Mouse (Mus musculus) spleen, adult 2 months (tissue): ENCODE results near the gene Arhgap45.

Experiments
- CTCF ChIP-seq: fragments of 200-500 bp; IDR thresholded peaks from 2 replicates; pipeline ENCODE4 v1.5.1; 2011; ENCODE audit warnings: mild to moderate bottlenecking, inconsistent platforms; ENCODE audit not compliant: insufficient read depth, insufficient read length, insufficient replicate concordance; ENCODE audit errors: extremely low read depth
- POLR2A ChIP-seq: fragments of 200-500 bp; IDR thresholded peaks from 2 replicates; pipeline ENCODE4 v1.6.1; 2011; ENCODE audit warnings: low read depth, low read length, inconsistent platforms

DNA sequence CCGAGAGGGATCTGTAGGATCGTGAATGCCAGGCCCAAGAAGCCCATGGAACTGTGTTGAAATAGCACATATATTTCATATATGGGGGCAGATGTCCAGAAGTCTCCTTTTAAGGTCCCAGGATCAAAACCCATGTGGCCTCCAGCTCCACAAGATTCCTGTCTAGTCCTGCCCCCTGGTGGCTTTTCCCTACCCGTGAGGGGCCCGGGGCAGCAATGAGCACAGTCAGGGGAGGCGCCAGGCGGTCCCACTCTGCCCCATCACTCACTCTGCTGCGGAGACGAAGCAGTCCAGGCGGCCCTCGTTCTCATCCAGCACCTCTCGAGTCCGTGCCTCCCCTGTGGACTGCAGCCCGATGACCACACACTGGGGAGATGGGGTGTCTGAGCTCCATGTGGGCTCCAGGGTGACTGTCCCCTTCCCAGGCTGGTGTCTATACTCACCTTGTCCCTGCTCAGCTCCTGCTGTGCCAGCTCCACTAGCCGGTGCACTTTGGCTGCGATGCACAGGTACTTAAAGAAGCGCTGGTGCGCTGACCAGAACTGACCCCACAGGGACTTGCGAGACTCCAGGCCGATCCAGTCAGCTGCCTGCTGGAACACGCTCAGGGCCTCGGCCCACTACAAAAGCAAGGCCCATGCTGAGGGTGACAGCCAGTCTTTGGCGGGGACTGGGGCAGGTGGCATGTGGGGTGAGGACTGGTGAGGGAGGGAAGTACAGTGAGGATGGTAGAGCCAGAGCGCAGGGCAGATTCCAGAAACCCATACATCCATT is 47.6 kb downstream of the Arhgap45 start:
- TF ChIP-seq CTCF (peak; percentile 17; the same call in 1 of the 2 replicates), POLR2A (no peak)
